Mouse (Mus musculus) olfactory bulb, adult 2 months (tissue): ENCODE measurements at regions not wholly inside any gene's neighbourhood (a gene's known extent, or its start where the extent isn't known, plus 50 kb on each side); places are given as distances from the start of the nearest gene placed in this dataset.

ENCODE experiments used
- H3K27ac ChIP-seq: fragments of 200-500 bp; 2 replicates; pipeline ENCODE4 v1.5.1; 2012; ENCODE audit warnings: low read depth, low read length; ENCODE audit not compliant: insufficient read depth
- H3K4me1 ChIP-seq: fragments of 200-500 bp; 2 replicates; pipeline ENCODE4 v1.6.1; 2012; ENCODE audit warnings: low read length; ENCODE audit not compliant: control insufficient read depth, insufficient read depth
- H3K4me3 ChIP-seq: fragments of 200-500 bp; 2 replicates; pipeline ENCODE4 v1.5.1; 2012; ENCODE audit warnings: mild to moderate bottlenecking, low read depth, low read length, moderate library complexity; ENCODE audit not compliant: insufficient read depth
- CTCF ChIP-seq: fragments of 200-500 bp; IDR thresholded peaks from 2 replicates; pipeline ENCODE4 v1.5.1; 2012; ENCODE audit warnings: low read depth, mild to moderate bottlenecking, low read length, moderate library complexity; ENCODE audit not compliant: insufficient read depth
- POLR2A ChIP-seq: fragments of 200-500 bp; IDR thresholded peaks from 2 replicates; pipeline ENCODE4 v1.6.1; 2012; ENCODE audit warnings: mild to moderate bottlenecking, low read depth, low read length, moderate library complexity; ENCODE audit not compliant: insufficient read depth
- WGBS: fragments of 180-500 bp; shearing (Covaris S2); methylation state at CpG from one replicate; pipeline ENCODE4 v1.1.7; 2018; 5-methylcytosine and 5-hydroxymethylcytosine counted together

GRCm38 (mm10) chr10:42088570-42089234 lies 70.5 kb upstream of the Armc2 start:
- H3K4me1 ChIP-seq: peaks cover 17% of the 10 kb centered on the region
- no peak overlapping the region for H3K27ac ChIP-seq
- no peak overlapping the region for H3K4me3 ChIP-seq
- no peak for TF ChIP-seq POLR2A
- TF ChIP-seq CTCF: no peak
- WGBS: 64% methylated on average over 14 of the region's 14 CpGs

GRCm38 (mm10) chr10:42087906-42088305 lies 69.7 kb upstream of the Armc2 start:
- WGBS: 96% methylated on average over 3 of the region's 3 CpGs
- H3K27ac ChIP-seq: no peak overlapping the region
- H3K4me1 ChIP-seq: peaks cover 17% of the 10 kb centered on the region
- no peak overlapping the region for H3K4me3 ChIP-seq
- TF ChIP-seq CTCF (no peak), POLR2A (no peak)

GRCm38 (mm10) chr10:42086691-42087090 lies 68.4 kb upstream of the Armc2 start:
- H3K4me1 ChIP-seq: peaks cover 14% of the 10 kb centered on the region
- no peak overlapping the region for H3K27ac ChIP-seq
- WGBS: 98% methylated on average over 10 of the region's 10 CpGs
- H3K4me3 ChIP-seq: no peak overlapping the region
- TF ChIP-seq CTCF (no peak), POLR2A (no peak)

GRCm38 (mm10) chr10:42085295-42085694 lies 67.1 kb upstream of the Armc2 start:
- 84% methylated on average over 2 of the region's 2 CpGs for WGBS
- H3K4me1 ChIP-seq: peaks cover 12% of the 10 kb centered on the region
- H3K4me3 ChIP-seq: no peak overlapping the region
- TF ChIP-seq CTCF: no peak
- no peak for TF ChIP-seq POLR2A
- H3K27ac ChIP-seq: no peak overlapping the region

GRCm38 (mm10) chr10:42082227-42082840 lies 64.1 kb upstream of the Armc2 start:
- 80% methylated on average over 7 of the region's 7 CpGs for WGBS
- Histone ChIP-seq H3K27ac (no peak overlapping the region), H3K4me1 (no peaks in the 10 kb centered on the region), H3K4me3 (no peak overlapping the region)
- no peak for TF ChIP-seq CTCF
- no peak for TF ChIP-seq POLR2A

- Histone ChIP-seq H3K27ac (no peak overlapping the region), H3K4me1 (no peaks in the 10 kb centered on the region), H3K4me3 (no peak overlapping the region)
- no peak for TF ChIP-seq CTCF
- no peak for TF ChIP-seq POLR2A
These were observed 61.5 kb upstream of the Armc2 start for GRCm38 (mm10) chr10:42079775-42080174.

GRCm38 (mm10) chr10:42076711-42077110 lies 58.5 kb upstream of the Armc2 start:
- TF ChIP-seq POLR2A (no peak), CTCF (no peak)
- WGBS: 87% methylated on average over 4 of the region's 4 CpGs
- no peaks in the 10 kb centered on the region for H3K4me1 ChIP-seq
- no peak overlapping the region for H3K4me3 ChIP-seq
- H3K27ac ChIP-seq: no peak overlapping the region

GRCm38 (mm10) chr10:42075545-42075944 lies 57.3 kb upstream of the Armc2 start:
- TF ChIP-seq CTCF (no peak), POLR2A (no peak)
- no peak overlapping the region for H3K4me3 ChIP-seq
- 88% methylated on average over 6 of the region's 6 CpGs for WGBS
- no peak overlapping the region for H3K27ac ChIP-seq
- H3K4me1 ChIP-seq: peaks cover 8% of the 10 kb centered on the region

- WGBS: 55% methylated on average over 9 of the region's 9 CpGs
- TF ChIP-seq POLR2A (no peak), CTCF (0 out of 2 replicates have a peak, but pooled peaks have one; percentile 11)
- Histone ChIP-seq H3K27ac (no peak overlapping the region), H3K4me3 (no peak overlapping the region), H3K4me1 (peaks cover 8% of the 10 kb centered on the region)
These were observed 54.5 kb upstream of the Armc2 start for GRCm38 (mm10) chr10:42072758-42073157.
